Mouse (Mus musculus) erythroblast, embryonic 14.5 days (primary cell): ENCODE measurements at regions not wholly inside any gene's neighbourhood (a gene's known extent, or its start where the extent isn't known, plus 50 kb on each side); places are given as distances from the start of the nearest gene placed in this dataset.

Experiments used
- GATA1 ChIP-seq: IDR thresholded peaks from 2 replicates; pipeline ENCODE4 v1.6.1; 2012; ENCODE audit warnings: low read length, inconsistent platforms, mixed read lengths
- TAL1 ChIP-seq: IDR thresholded peaks from 3 replicates; pipeline ENCODE4 v1.6.1; 2012; ENCODE audit warnings: low read length, inconsistent platforms, mixed read lengths

- TF ChIP-seq TAL1 (no peak), GATA1 (no peak)
Observed at GRCm38 (mm10) chr13:83747671-83748070, 243.8 kb downstream of the Mef2c start.
